Mouse (Mus musculus): ENCODE measurements at regions not wholly inside any gene's neighbourhood (a gene's known extent, or its start where the extent isn't known, plus 50 kb on each side); places are given as distances from the start of the nearest gene placed in this dataset.
"Not testable (repeated sequence)": the region's sequence is repeated elsewhere in the genome, so short reads cannot be mapped to it uniquely, and the experiment has no call there.

- H3K36me3 ChIP-seq (ENCODE audit: control insufficient read depth, insufficient read depth, low read length); H3K27me3 ChIP-seq (ENCODE audit: control insufficient read depth, insufficient read depth, low read length); H3K4me3 ChIP-seq (ENCODE audit: control insufficient read depth, insufficient read depth, low read length); H3K4me1 ChIP-seq (replicated peaks; ENCODE audit: control insufficient read depth, insufficient read depth, low read length); H3K27ac ChIP-seq (ENCODE audit: control insufficient read depth, insufficient read depth, low read length); DNase-seq: not testable (repeated sequence)
- WGBS: 82% methylated on average over 2 of the region's 7 CpGs
These were observed 84.8 kb upstream of the Ezh2 start for GRCm38 (mm10) chr6:47679946-47680345.

GRCm38 (mm10) chr6:47672741-47673140, 77.6 kb upstream of the Ezh2 start:
- not testable (repeated sequence) for H3K27me3 ChIP-seq (ENCODE audit: control insufficient read depth, insufficient read depth, low read length); H3K27ac ChIP-seq (ENCODE audit: control insufficient read depth, insufficient read depth, low read length); H3K36me3 ChIP-seq (ENCODE audit: control insufficient read depth, insufficient read depth, low read length); H3K4me1 ChIP-seq (replicated peaks; ENCODE audit: control insufficient read depth, insufficient read depth, low read length)
- 8% methylated on average over 15 of the region's 33 CpGs for WGBS
- H3K4me3 ChIP-seq (ENCODE audit: control insufficient read depth, insufficient read depth, low read length): peak overlapping the region; percentile 49
- DNase-seq: peak; percentile 45

- H3K4me1 ChIP-seq (replicated peaks; ENCODE audit: control insufficient read depth, insufficient read depth, low read length); H3K27ac ChIP-seq (ENCODE audit: control insufficient read depth, insufficient read depth, low read length); H3K36me3 ChIP-seq (ENCODE audit: control insufficient read depth, insufficient read depth, low read length); H3K27me3 ChIP-seq (ENCODE audit: control insufficient read depth, insufficient read depth, low read length); H3K4me3 ChIP-seq (ENCODE audit: control insufficient read depth, insufficient read depth, low read length): not testable (repeated sequence)
- WGBS: 87% methylated on average over 3 of the region's 3 CpGs
- peak; percentile 25 for DNase-seq
These were observed 57.7 kb upstream of the Ezh2 start for GRCm38 (mm10) chr6:47652880-47653279.

GRCm38 (mm10) chr6:47651385-47651718, 56.2 kb upstream of the Ezh2 start:
- whole genome bisulfite sequencing: under 1% methylated on average over 22 of the region's 23 CpGs
- DNase-seq; H3K27me3 ChIP-seq (ENCODE audit: control insufficient read depth, insufficient read depth, low read length); H3K27ac ChIP-seq (ENCODE audit: control insufficient read depth, insufficient read depth, low read length); H3K36me3 ChIP-seq (ENCODE audit: control insufficient read depth, insufficient read depth, low read length); H3K4me1 ChIP-seq (replicated peaks; ENCODE audit: control insufficient read depth, insufficient read depth, low read length): not testable (repeated sequence)
- peak overlapping the region; percentile 86 for H3K4me3 ChIP-seq (ENCODE audit: control insufficient read depth, insufficient read depth, low read length)

- Histone ChIP-seq H3K4me1 (replicated peaks; ENCODE audit: control insufficient read depth, insufficient read depth, low read length) (no peaks in the 10 kb centered on the region), H3K36me3 (ENCODE audit: control insufficient read depth, insufficient read depth, low read length) (no peaks in the 10 kb centered on the region), H3K27me3 (ENCODE audit: control insufficient read depth, insufficient read depth, low read length) (no peaks in the 10 kb centered on the region), H3K4me3 (ENCODE audit: control insufficient read depth, insufficient read depth, low read length) (peak overlapping the region; percentile 86), H3K27ac (ENCODE audit: control insufficient read depth, insufficient read depth, low read length) (peak overlapping the region; percentile 55)
- 4% methylated on average over 46 of the region's 46 CpGs for WGBS
- peak; percentile 98 for TF ChIP-seq CTCF (IDR thresholded peaks at IDR 0.05; ENCODE audit: borderline replicate concordance, control insufficient read depth, extremely low read depth, insufficient read depth, low read length, poor library complexity)
- no peak for TF ChIP-seq POLR2A (IDR thresholded peaks at IDR 0.05; ENCODE audit: control insufficient read depth, extremely low read depth, insufficient read depth, low read length, poor library complexity)
- peak; percentile 98 for DNase-seq
These were observed 55.6 kb upstream of the Ezh2 start for GRCm38 (mm10) chr6:47650463-47651384.

- no peaks in the 10 kb centered on the region for H3K4me1 ChIP-seq (replicated peaks; ENCODE audit: control insufficient read depth, insufficient read depth, low read length)
- no peak for TF ChIP-seq CTCF (IDR thresholded peaks at IDR 0.05; ENCODE audit: borderline replicate concordance, control insufficient read depth, extremely low read depth, insufficient read depth, low read length, poor library complexity)
- TF ChIP-seq POLR2A (IDR thresholded peaks at IDR 0.05; ENCODE audit: control insufficient read depth, extremely low read depth, insufficient read depth, low read length, poor library complexity): no peak
- H3K27me3 ChIP-seq (ENCODE audit: control insufficient read depth, insufficient read depth, low read length): no peaks in the 10 kb centered on the region
- no peaks in the 10 kb centered on the region for H3K36me3 ChIP-seq (ENCODE audit: control insufficient read depth, insufficient read depth, low read length)
- peak; percentile 7 for DNase-seq
- 90% methylated on average over 6 of the region's 6 CpGs for WGBS
- no peak overlapping the region for H3K4me3 ChIP-seq (ENCODE audit: control insufficient read depth, insufficient read depth, low read length)
- no peak overlapping the region for H3K27ac ChIP-seq (ENCODE audit: control insufficient read depth, insufficient read depth, low read length)
These were observed 54.8 kb upstream of the Ezh2 start for GRCm38 (mm10) chr6:47649961-47650360.

GRCm38 (mm10) chr6:47649451-47649931, 54.4 kb upstream of the Ezh2 start:
- Histone ChIP-seq H3K36me3 (ENCODE audit: control insufficient read depth, insufficient read depth, low read length) (no peaks in the 10 kb centered on the region), H3K27me3 (ENCODE audit: control insufficient read depth, insufficient read depth, low read length) (no peaks in the 10 kb centered on the region), H3K4me1 (replicated peaks; ENCODE audit: control insufficient read depth, insufficient read depth, low read length) (no peaks in the 10 kb centered on the region), H3K27ac (ENCODE audit: control insufficient read depth, insufficient read depth, low read length) (no peak overlapping the region), H3K4me3 (ENCODE audit: control insufficient read depth, insufficient read depth, low read length) (no peak overlapping the region)
- DNase-seq: peak; percentile 10
- 80% methylated on average over 5 of the region's 5 CpGs for WGBS
- TF ChIP-seq CTCF (IDR thresholded peaks at IDR 0.05; ENCODE audit: borderline replicate concordance, control insufficient read depth, extremely low read depth, insufficient read depth, low read length, poor library complexity) (no peak), POLR2A (IDR thresholded peaks at IDR 0.05; ENCODE audit: control insufficient read depth, extremely low read depth, insufficient read depth, low read length, poor library complexity) (no peak)

Measured in thymus, adult 2 months (tissue).